Mouse (Mus musculus) stomach, embryonic 14.5 days (tissue): ENCODE measurements around the gene Dpp9. TPM values are rescaled to one million over a fixed set of nuclear protein-coding genes. Genes with fewer than 3 reads are reported as not detected.
A peak's percentile ranks its signal among the peaks of the same experiment; 100 is the strongest.

ENCODE experiments used
- ATAC-seq: fragments of 200-750 bp; cut with Nextera tagmentation; 2 replicates; pipeline ENCODE4 v1.8.0; 2017; ENCODE audit warnings: low read depth, moderate TSS enrichment; ENCODE audit not compliant: insufficient number of reproducible peaks, insufficient read depth, low FRiP score
- H3K27ac ChIP-seq: fragments of 300-500 bp; sonication (generic); 2 replicates; pipeline ENCODE4 v1.5.1; 2014; ENCODE audit warnings: mild to moderate bottlenecking, low read length, moderate library complexity, mixed read lengths
- H3K27me3 ChIP-seq: fragments of 300-500 bp; sonication (generic); 2 replicates; pipeline ENCODE4 v1.6.1; 2014; ENCODE audit warnings: low read length, control low read depth, mixed read lengths; ENCODE audit not compliant: control insufficient read depth, insufficient read depth
- H3K36me3 ChIP-seq: fragments of 300-500 bp; sonication (generic); 2 replicates; pipeline ENCODE4 v1.6.1; 2014; ENCODE audit warnings: mild to moderate bottlenecking, control low read depth, low read length, moderate library complexity, mixed read lengths; ENCODE audit not compliant: control insufficient read depth, insufficient read depth
- H3K4me1 ChIP-seq: fragments of 300-500 bp; sonication (generic); 2 replicates; pipeline ENCODE4 v1.6.1; 2014; ENCODE audit warnings: low read length, control low read depth, mixed read lengths; ENCODE audit not compliant: control insufficient read depth, insufficient read depth
- H3K4me2 ChIP-seq: fragments of 300-500 bp; sonication (generic); replicated peaks from 2 replicates; pipeline ENCODE4 v1.6.1; 2014; ENCODE audit warnings: low read depth, low read length, control low read depth
- H3K4me3 ChIP-seq: fragments of 300-500 bp; sonication (generic); 2 replicates; pipeline ENCODE4 v1.5.1; 2014; ENCODE audit warnings: low read depth, low read length, control low read depth
- H3K9ac ChIP-seq: fragments of 300-500 bp; sonication (generic); replicated peaks from 2 replicates; pipeline ENCODE4 v1.6.1; 2014; ENCODE audit warnings: low read depth, mild to moderate bottlenecking, control low read depth, low read length, moderate library complexity, mixed read lengths
- H3K9me3 ChIP-seq: fragments of 300-500 bp; sonication (generic); 2 replicates; pipeline ENCODE4 v1.6.1; 2016; ENCODE audit warnings: low read depth, low read length, control low read depth; ENCODE audit not compliant: control insufficient read depth
- WGBS: fragments of 180-500 bp; shearing (Covaris S2); extraction: QIAGEN DNeasy Blood & Tissue Kit; methylation state at CpG from one replicate; pipeline ENCODE4 v1.1.7; 2014; 5-methylcytosine and 5-hydroxymethylcytosine counted together
- microRNA counts: library from miRNA; unstranded; fragments of <30 nt; microRNA quantifications from one replicate; lab custom pipeline; 2016
- microRNA-seq: library from miRNA; unstranded; fragments of <30 nt; microRNA quantifications from one replicate; pipeline ENCODE4, GENCODE M21; 2016
- polyA plus RNA-seq: library from polyadenylated mRNA; unstranded; fragments of >200 nt; fragmentation: Nextera tagmentation; extraction: Ambion mirVana; gene quantifications from 2 replicates; pipeline ENCODE4 v1.2.1, GENCODE M21; 2014

The Dpp9 gene
- polyA plus RNA-seq, 1 experiment from 2014 or later: 30.2 TPM

DNA sequence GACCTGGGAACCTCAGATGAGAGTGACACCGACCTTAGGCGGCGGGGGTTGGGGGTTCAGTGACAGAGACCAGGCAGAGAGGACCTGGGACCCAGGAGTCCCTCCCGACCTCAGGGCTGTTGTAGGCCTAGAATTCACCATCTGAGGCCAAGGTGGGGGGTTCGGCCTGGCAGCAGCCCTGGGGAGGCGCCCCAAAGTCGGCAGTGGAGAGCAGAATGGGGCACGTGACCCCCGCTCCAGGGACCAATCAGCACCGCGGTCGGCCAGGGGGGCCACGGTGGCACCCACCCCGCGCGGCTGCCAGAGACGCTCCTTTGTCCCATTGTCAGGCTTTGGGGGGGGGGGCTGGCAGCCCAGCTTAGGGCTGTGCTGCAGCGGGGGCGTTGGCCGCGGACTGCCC, 79.3 kb downstream of the Dpp9 start:
- H3K9ac ChIP-seq: no peak overlapping the region
- WGBS: 10% methylated on average over 20 of the region's 21 CpGs
- no peaks in the 10 kb centered on the region for H3K36me3 ChIP-seq
- H3K27ac ChIP-seq: no peak overlapping the region
- peak overlapping the region; percentile 100 for H3K4me2 ChIP-seq
- no peak for ATAC-seq
- H3K9me3 ChIP-seq: no peaks in the 10 kb centered on the region
- H3K27me3 ChIP-seq: peaks cover 24% of the 10 kb centered on the region
- H3K4me1 ChIP-seq: peaks cover 20% of the 10 kb centered on the region; the same call in 1 of the 2 replicates
- peak overlapping the region; percentile 68 for H3K4me3 ChIP-seq

GRCm38 (mm10) chr17:56137839-56138613, 80.7 kb downstream of the Dpp9 start:
- no peak for ATAC-seq
- Histone ChIP-seq H3K27me3 (peaks cover 24% of the 10 kb centered on the region), H3K9ac (no peak overlapping the region), H3K36me3 (no peaks in the 10 kb centered on the region), H3K9me3 (no peaks in the 10 kb centered on the region), H3K4me1 (peaks cover 26% of the 10 kb centered on the region; the same call in 1 of the 2 replicates), H3K4me2 (no peak overlapping the region), H3K4me3 (no peak overlapping the region), H3K27ac (no peak overlapping the region)
- WGBS: 16% methylated on average over 25 of the region's 25 CpGs

MicroRNAs within 50 kb of the gene (microRNA counts, 519-probe panel; counts per million panel counts)
- 2,347 counts per million, percentile 37 among the panel's probes with 10 or more counts for microRNA mmu-miR-7b (lab: Ali Mortazavi, UCI)

Small RNAs within 50 kb of the gene (microRNA-seq; reads per million reads assigned to microRNA genes)
- gene Gm44397 (not detected), gene Mir7b (531 reads per million, percentile 66 among the genes with 10 or more reads in this experiment)

Other genes starting within 250 kb of the Dpp9 start
- 12.1 and 16.6 TPM in 2 replicates for gene Shd, start 248.4 kb downstream of the Dpp9 start, polyA plus RNA-seq
- gene Fsd1, start 232.4 kb downstream of the Dpp9 start, polyA plus RNA-seq: 13.7 and 17.6 TPM in 2 replicates
- gene Stap2, start 213.3 kb downstream of the Dpp9 start, polyA plus RNA-seq: 19.7 and 23.8 TPM in 2 replicates
- 97.9 and 102 TPM in 2 replicates for gene Mpnd, start 213.2 kb downstream of the Dpp9 start, polyA plus RNA-seq
- 127 and 136 TPM in 2 replicates for gene Sh3gl1, start 182.3 kb downstream of the Dpp9 start, polyA plus RNA-seq
- 19.2 and 19.6 TPM in 2 replicates for gene Chaf1a, start 178.5 kb downstream of the Dpp9 start, polyA plus RNA-seq
- gene Ubxn6, start 143.9 kb downstream of the Dpp9 start, polyA plus RNA-seq: 41.5 and 41.9 TPM in 2 replicates
- gene Hdgfl2, start 139.3 kb downstream of the Dpp9 start, polyA plus RNA-seq: 94.8 and 96.5 TPM in 2 replicates
- 0.15 and 0.27 TPM in 2 replicates for gene Plin4, start 109.1 kb downstream of the Dpp9 start, polyA plus RNA-seq
- gene Plin5, start 101.3 kb downstream of the Dpp9 start, polyA plus RNA-seq: 0.53 and 0.64 TPM in 2 replicates
- gene Lrg1, start 96.9 kb downstream of the Dpp9 start, polyA plus RNA-seq: 0.18 TPM in 1 of 2 replicates, not detected in the other
- gene Sema6b, start 78.6 kb downstream of the Dpp9 start, polyA plus RNA-seq: 1.1 and 1.3 TPM in 2 replicates
- gene Tnfaip8l1, start 56.4 kb downstream of the Dpp9 start, polyA plus RNA-seq: 13.3 and 13.7 TPM in 2 replicates
- 94.7 and 96.3 TPM in 2 replicates for gene Mydgf, start 35.0 kb downstream of the Dpp9 start, polyA plus RNA-seq
- 13.4 and 13.5 TPM in 2 replicates for gene Fem1a, start 37.9 kb upstream of the Dpp9 start, polyA plus RNA-seq
- gene Ticam1, start 57.9 kb upstream of the Dpp9 start, polyA plus RNA-seq: 7.0 and 8.1 TPM in 2 replicates
- 70.1 and 76.6 TPM in 2 replicates for gene Plin3, start 74.0 kb upstream of the Dpp9 start, polyA plus RNA-seq
- gene Arrdc5, start 81.4 kb upstream of the Dpp9 start, polyA plus RNA-seq: not detected in 2 replicates
- 77.6 and 85.2 TPM in 2 replicates for gene Uhrf1, start 84.4 kb upstream of the Dpp9 start, polyA plus RNA-seq
- 28.9 and 34.9 TPM in 2 replicates for gene Kdm4b, start 107.2 kb upstream of the Dpp9 start, polyA plus RNA-seq